Mouse (Mus musculus): ENCODE measurements around the gene Phc1. TPM values are rescaled to one million over a fixed set of nuclear protein-coding genes. Genes with fewer than 3 reads are reported as not detected.

Gene Phc1
- polyA plus RNA-seq, 2 experiments, result 1.8 to 2.2 TPM

- ATAC-seq (ENCODE audit: insufficient read depth) (no peak), DNase-seq (ENCODE audit: low read depth in 3 of 3, low spot score in 3 of 3) (no peak)
- no peaks in the 10 kb centered on the region for H3K27me3 ChIP-seq (ENCODE audit: control insufficient read depth, insufficient read depth, low read length)
- no peak overlapping the region for H3K4me3 ChIP-seq (ENCODE audit: insufficient read depth in 1 of 2, low read depth in 2 of 2, low read length in 2 of 2)
- no peak overlapping the region for H3K4me2 ChIP-seq (ENCODE audit: low read depth)
- no peak overlapping the region for H3K9ac ChIP-seq (replicated peaks)
- TF ChIP-seq EP300 (IDR thresholded peaks at IDR 0.05; ENCODE audit: low read depth) (no peak), CTCF (IDR thresholded peaks at IDR 0.05; ENCODE audit: low read depth) (no peak)
- H3K4me1 ChIP-seq (replicated peaks; ENCODE audit: control insufficient read depth in 2 of 2, insufficient read depth in 2 of 2, low read length in 1 of 2), result peaks cover 0 to 9% of the 10 kb centered on the region in 2 experiments; a peak in 2 of 4 replicates
- H3K9me3 ChIP-seq (ENCODE audit: control insufficient read depth, low read length), result no peaks in the 10 kb centered on the region
- 63% methylated on average over 6 of the region's 6 CpGs for WGBS (ENCODE audit: insufficient replicate concordance)
- H3K27ac ChIP-seq, result no peak overlapping the region
- no peaks in the 10 kb centered on the region for H3K36me3 ChIP-seq (replicated peaks; ENCODE audit: control insufficient read depth, insufficient read depth, low read depth)
Observed at GRCm38 (mm10) chr6:122345731-122346130, 5.4 kb upstream of the Phc1 start.

GRCm38 (mm10) chr6:122344386-122345116 is 4.2 kb upstream of the Phc1 start:
- Histone ChIP-seq H3K4me3 (ENCODE audit: insufficient read depth in 1 of 2, low read depth in 2 of 2, low read length in 2 of 2) (no peak overlapping the region), H3K9ac (replicated peaks) (no peak overlapping the region), H3K27ac (no peak overlapping the region), H3K36me3 (replicated peaks; ENCODE audit: control insufficient read depth, insufficient read depth, low read depth) (no peaks in the 10 kb centered on the region), H3K4me1 (replicated peaks; ENCODE audit: control insufficient read depth in 2 of 2, insufficient read depth in 2 of 2, low read length in 1 of 2) (peaks cover 0 to 17% of the 10 kb centered on the region in 2 experiments; a peak in 2 of 4 replicates), H3K4me2 (ENCODE audit: low read depth) (no peak overlapping the region), H3K27me3 (ENCODE audit: control insufficient read depth, insufficient read depth, low read length) (no peaks in the 10 kb centered on the region), H3K9me3 (ENCODE audit: control insufficient read depth, low read length) (no peaks in the 10 kb centered on the region)
- no peak for DNase-seq (ENCODE audit: low read depth in 3 of 3, low spot score in 3 of 3)
- ATAC-seq (ENCODE audit: insufficient read depth), result no peak
- TF ChIP-seq EP300 (IDR thresholded peaks at IDR 0.05; ENCODE audit: low read depth), result no peak
- TF ChIP-seq CTCF (IDR thresholded peaks at IDR 0.05; ENCODE audit: low read depth), result no peak
- 49% methylated on average over 9 of the region's 9 CpGs for WGBS (ENCODE audit: insufficient replicate concordance)

- TF ChIP-seq CTCF (IDR thresholded peaks at IDR 0.05; ENCODE audit: low read depth), result no peak
- TF ChIP-seq EP300 (IDR thresholded peaks at IDR 0.05; ENCODE audit: low read depth), result no peak
- H3K36me3 ChIP-seq (replicated peaks; ENCODE audit: control insufficient read depth, insufficient read depth, low read depth), result no peaks in the 10 kb centered on the region
- H3K4me1 ChIP-seq (replicated peaks; ENCODE audit: control insufficient read depth in 2 of 2, insufficient read depth in 2 of 2, low read length in 1 of 2), result peaks cover 0 to 17% of the 10 kb centered on the region in 2 experiments; a peak in 2 of 4 replicates
- no peak overlapping the region for H3K4me3 ChIP-seq (ENCODE audit: insufficient read depth in 1 of 2, low read depth in 2 of 2, low read length in 2 of 2)
- peak overlapping the region; percentile 29 for H3K4me2 ChIP-seq (ENCODE audit: low read depth)
- H3K27me3 ChIP-seq (ENCODE audit: control insufficient read depth, insufficient read depth, low read length), result no peaks in the 10 kb centered on the region; the same call in 1 of the 2 replicates
- DNase-seq (ENCODE audit: low read depth in 3 of 3, low spot score in 3 of 3), result peak in 1 of 3 experiments; percentile 10
- no peak for ATAC-seq (ENCODE audit: insufficient read depth)
- H3K27ac ChIP-seq, result no peak overlapping the region
- H3K9me3 ChIP-seq (ENCODE audit: control insufficient read depth, low read length), result no peaks in the 10 kb centered on the region
- WGBS (ENCODE audit: insufficient replicate concordance), result 10% methylated on average over 10 of the region's 10 CpGs
- no peak overlapping the region; the same call in 1 of the 2 replicates for H3K9ac ChIP-seq (replicated peaks)
Observed at GRCm38 (mm10) chr6:122343719-122344118, 3.4 kb upstream of the Phc1 start.

- Histone ChIP-seq H3K9ac (replicated peaks) (no peak overlapping the region), H3K9me3 (ENCODE audit: control insufficient read depth, low read length) (no peaks in the 10 kb centered on the region), H3K4me3 (ENCODE audit: insufficient read depth in 1 of 2, low read depth in 2 of 2, low read length in 2 of 2) (no peak overlapping the region), H3K27ac (no peak overlapping the region), H3K36me3 (replicated peaks; ENCODE audit: control insufficient read depth, insufficient read depth, low read depth) (no peaks in the 10 kb centered on the region), H3K27me3 (ENCODE audit: control insufficient read depth, insufficient read depth, low read length) (no peaks in the 10 kb centered on the region; the same call in 1 of the 2 replicates), H3K4me1 (replicated peaks; ENCODE audit: control insufficient read depth in 2 of 2, insufficient read depth in 2 of 2, low read length in 1 of 2) (peaks cover 0 to 18% of the 10 kb centered on the region in 2 experiments; a peak in 2 of 4 replicates), H3K4me2 (ENCODE audit: low read depth) (no peak overlapping the region)
- TF ChIP-seq EP300 (IDR thresholded peaks at IDR 0.05; ENCODE audit: low read depth), result no peak
- no peak for ATAC-seq (ENCODE audit: insufficient read depth)
- no peak for DNase-seq (ENCODE audit: low read depth in 3 of 3, low spot score in 3 of 3)
- 54% methylated on average over 5 of the region's 5 CpGs for whole genome bisulfite sequencing (ENCODE audit: insufficient replicate concordance)
Observed at GRCm38 (mm10) chr6:122342125-122342524, 1.8 kb upstream of the Phc1 start.

GRCm38 (mm10) chr6:122341038-122341810 is 863 bp upstream of the Phc1 start:
- H3K27ac ChIP-seq, result no peak overlapping the region
- no peaks in the 10 kb centered on the region; the same call in 1 of the 2 replicates for H3K27me3 ChIP-seq (ENCODE audit: control insufficient read depth, insufficient read depth, low read length)
- TF ChIP-seq CTCF (IDR thresholded peaks at IDR 0.05; ENCODE audit: low read depth) (no peak), EP300 (IDR thresholded peaks at IDR 0.05; ENCODE audit: low read depth) (no peak)
- H3K4me3 ChIP-seq (ENCODE audit: insufficient read depth in 1 of 2, low read depth in 2 of 2, low read length in 2 of 2), result no peak overlapping the region
- H3K9ac ChIP-seq (replicated peaks), result no peak overlapping the region
- H3K9me3 ChIP-seq (ENCODE audit: control insufficient read depth, low read length), result no peaks in the 10 kb centered on the region
- no peaks in the 10 kb centered on the region for H3K36me3 ChIP-seq (replicated peaks; ENCODE audit: control insufficient read depth, insufficient read depth, low read depth)
- WGBS (ENCODE audit: insufficient replicate concordance), result 64% methylated on average over 7 of the region's 7 CpGs
- no peak overlapping the region for H3K4me2 ChIP-seq (ENCODE audit: low read depth)
- peaks cover 0 to 18% of the 10 kb centered on the region in 2 experiments; a peak in 2 of 4 replicates for H3K4me1 ChIP-seq (replicated peaks; ENCODE audit: control insufficient read depth in 2 of 2, insufficient read depth in 2 of 2, low read length in 1 of 2)
- DNase-seq (ENCODE audit: low read depth in 3 of 3, low spot score in 3 of 3) (no peak), ATAC-seq (ENCODE audit: insufficient read depth) (no peak)

Measured in liver, embryonic 14.5 days (tissue).